Mouse (Mus musculus): ENCODE data around the gene Fam110a. TPM values are rescaled to one million over a fixed set of nuclear protein-coding genes. Genes with fewer than 3 reads are reported as not detected.

Gene Fam110a
- 17.7 and 22.5 TPM in 2 replicates for polyA plus RNA-seq (2012; rRNA removed)

DNA sequence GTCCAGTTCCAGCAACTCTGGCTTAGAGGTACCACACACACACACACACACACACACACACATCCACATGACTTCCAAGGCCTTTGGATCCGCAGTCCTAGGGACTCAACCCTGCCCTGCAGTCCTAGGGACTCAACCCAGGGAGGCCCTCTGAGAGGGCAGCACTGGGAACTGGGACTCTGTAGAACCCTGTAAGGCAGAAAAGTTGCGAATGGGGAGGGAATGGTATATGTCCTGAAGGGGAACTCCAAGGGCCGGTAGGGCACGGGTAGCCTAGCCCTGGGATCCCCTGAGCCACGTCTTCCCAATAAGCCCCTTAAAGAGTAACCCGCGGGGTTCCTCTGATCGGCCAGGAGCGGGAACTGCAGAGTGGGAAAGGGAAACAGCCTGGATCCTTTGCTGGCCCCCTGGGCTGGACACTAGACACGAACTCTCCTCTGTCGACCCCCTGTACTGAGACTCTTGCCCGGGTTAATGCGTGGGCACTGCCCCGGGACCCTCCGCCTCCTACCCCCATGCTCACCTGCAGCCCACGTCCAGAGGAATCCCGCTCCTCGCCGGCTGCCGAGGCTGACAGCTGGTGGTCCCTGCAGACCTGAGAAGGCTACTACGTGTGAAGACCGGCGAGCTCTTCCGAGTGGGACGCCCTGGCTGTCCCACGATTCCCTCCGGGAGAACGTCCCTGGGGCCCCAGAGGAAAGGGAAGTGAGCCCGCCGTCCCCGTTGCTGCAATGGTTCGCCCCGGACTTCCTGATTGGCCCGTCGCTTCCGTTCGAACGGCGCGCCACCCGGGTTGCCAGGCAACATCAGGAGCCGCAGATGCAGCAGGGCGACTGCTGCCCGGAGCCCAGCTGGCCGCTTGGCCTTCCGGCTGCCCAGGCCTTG is at the start of gene Fam110a:
Gene Fam110a (minus strand): TSS at position 750 of the 885 bp plus-strand sequence.

DNA sequence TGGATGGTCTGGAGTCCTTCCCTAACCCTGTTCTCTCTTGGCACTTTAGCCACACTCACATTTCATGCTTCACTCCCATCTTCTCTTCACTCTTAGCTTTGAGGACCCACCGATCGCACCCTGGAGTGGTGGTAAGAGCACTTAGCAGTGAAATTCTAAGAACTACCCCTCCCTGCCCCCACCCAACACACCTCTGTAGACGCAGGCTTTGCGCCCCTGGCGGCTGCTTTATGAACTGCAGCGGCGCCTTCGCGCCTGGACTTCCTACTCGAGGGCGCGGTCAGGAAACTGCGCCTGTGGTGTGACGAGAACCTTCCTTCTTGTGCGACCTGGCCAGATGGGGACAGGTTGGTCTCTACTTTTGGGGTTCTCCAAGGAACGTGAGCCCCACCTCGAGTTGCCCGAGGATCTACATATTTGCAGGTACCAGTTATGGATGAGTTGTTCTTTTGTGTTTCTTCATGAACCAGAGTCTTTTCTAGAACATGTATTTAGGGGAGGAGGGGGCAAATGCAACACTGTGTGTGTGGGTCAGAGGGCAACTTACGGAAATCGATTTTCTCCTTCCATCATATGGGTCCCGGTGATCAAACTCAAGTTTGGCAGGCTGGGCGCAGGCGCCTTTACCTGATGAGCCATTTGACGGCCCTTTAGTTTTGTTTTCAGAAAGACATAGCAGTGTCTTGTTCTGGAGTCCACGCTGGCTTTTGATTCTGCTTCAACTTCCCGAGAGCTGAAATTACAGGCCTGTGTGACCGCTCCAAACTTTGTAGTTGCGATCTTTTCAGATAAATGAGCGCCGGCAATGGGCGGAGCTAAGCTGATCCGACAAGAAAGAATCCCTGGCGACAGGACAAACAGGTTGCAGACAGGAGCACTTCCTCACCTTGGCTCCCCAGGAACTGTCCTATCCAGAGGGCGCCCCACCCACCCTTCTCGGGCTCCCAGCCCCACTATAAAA is 16.5 kb upstream of the Fam110a start, which contains the start of gene Slc52a3:
Gene Slc52a3 (plus strand): TSS at position 283 of the 961 bp plus-strand sequence.

Other genes starting within 250 kb of the Fam110a start
- 43.7 and 47.1 TPM in 2 replicates for gene Psmf1, start 236.0 kb downstream of the Fam110a start, polyA plus RNA-seq (2012; rRNA removed)
- 0.10 and 0.25 TPM in 2 replicates for gene Rspo4, start 137.3 kb downstream of the Fam110a start, polyA plus RNA-seq (2012; rRNA removed)
- 0.10 and 0.66 TPM in 2 replicates for gene Angpt4, start 69.0 kb downstream of the Fam110a start, polyA plus RNA-seq (2012; rRNA removed)
- gene Slc52a3, start 16.3 kb upstream of the Fam110a start, polyA plus RNA-seq (2012; rRNA removed): 1.6 and 2.0 TPM in 2 replicates
- 21.4 and 30.7 TPM in 2 replicates for gene Scrt2, start 101.3 kb upstream of the Fam110a start, polyA plus RNA-seq (2012; rRNA removed)
- gene Srxn1, start 125.3 kb upstream of the Fam110a start, polyA plus RNA-seq (2012; rRNA removed): 21.2 and 25.0 TPM in 2 replicates
- 1.6 and 1.7 TPM in 2 replicates for gene Tcf15, start 163.3 kb upstream of the Fam110a start, polyA plus RNA-seq (2012; rRNA removed)
- 91.5 and 92.2 TPM in 2 replicates for gene Csnk2a1, start 246.6 kb upstream of the Fam110a start, polyA plus RNA-seq (2012; rRNA removed)